Mouse (Mus musculus): Measurements from ENCODE around the gene Arhgef10l. TPM values are rescaled to one million over a fixed set of nuclear protein-coding genes. Genes with fewer than 3 reads are reported as not detected.

Arhgef10l gene
- polyA plus RNA-seq, 1 experiment from 2014 or later, result 5.4 TPM

- Histone ChIP-seq H3K27me3 (replicated peaks; ENCODE audit: control insufficient read depth, insufficient read depth, low read length) (no peaks in the 10 kb centered on the region), H3K4me2 (replicated peaks; ENCODE audit: low read depth) (no peak overlapping the region), H3K36me3 (ENCODE audit: control insufficient read depth, insufficient read depth) (peaks cover 8% of the 10 kb centered on the region; the same call in 1 of the 2 replicates), H3K4me1 (replicated peaks; ENCODE audit: control insufficient read depth, insufficient read depth, low read length) (no peaks in the 10 kb centered on the region), H3K9me3 (ENCODE audit: control insufficient read depth) (no peaks in the 10 kb centered on the region), H3K4me3 (ENCODE audit: low read depth, low read length) (no peak overlapping the region), H3K9ac (ENCODE audit: low read depth, low read length) (no peak overlapping the region), H3K27ac (ENCODE audit: low read depth, low read length) (no peak overlapping the region)
- 85% methylated on average over 14 of the region's 14 CpGs for WGBS
- no peak for TF ChIP-seq CTCF (IDR thresholded peaks at IDR 0.05; ENCODE audit: low read depth)
- ATAC-seq, result no peak
These were observed 136.1 kb downstream of the Arhgef10l start for GRCm38 (mm10) chr4:140529735-140530134.

DNA sequence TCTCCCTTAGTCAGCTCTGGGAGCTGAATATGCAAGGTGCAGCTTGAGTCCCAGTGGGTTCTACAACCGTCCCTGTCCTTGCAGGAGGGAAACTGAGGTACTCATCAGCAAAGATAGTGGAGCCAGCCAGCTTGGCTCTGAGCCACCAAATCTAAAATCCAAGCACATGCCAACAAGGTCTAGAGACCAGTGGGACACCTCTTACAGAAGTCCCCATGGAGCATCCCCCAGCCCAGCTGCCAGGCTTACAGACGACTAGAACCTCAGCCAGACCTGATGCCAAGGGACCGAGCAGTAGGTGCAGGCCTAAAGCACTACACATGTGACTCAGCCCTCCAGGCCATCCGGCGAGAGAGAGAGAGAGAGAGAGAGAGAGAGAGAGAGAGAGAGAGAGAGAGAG is 137.4 kb downstream of the Arhgef10l start:
- ATAC-seq, result no peak
- WGBS, result 76% methylated on average over 4 of the region's 5 CpGs
- Histone ChIP-seq H3K36me3 (ENCODE audit: control insufficient read depth, insufficient read depth) (0 out of 2 replicates have a peak, but pooled peaks cover 4% of the 10 kb centered on the region), H3K9me3 (ENCODE audit: control insufficient read depth) (no peaks in the 10 kb centered on the region), H3K27ac (ENCODE audit: low read depth, low read length) (no peak overlapping the region), H3K27me3 (replicated peaks; ENCODE audit: control insufficient read depth, insufficient read depth, low read length) (no peaks in the 10 kb centered on the region), H3K4me3 (ENCODE audit: low read depth, low read length) (no peak overlapping the region), H3K4me2 (replicated peaks; ENCODE audit: low read depth) (no peak overlapping the region), H3K9ac (ENCODE audit: low read depth, low read length) (no peak overlapping the region), H3K4me1 (replicated peaks; ENCODE audit: control insufficient read depth, insufficient read depth, low read length) (no peaks in the 10 kb centered on the region)
- no peak for TF ChIP-seq CTCF (IDR thresholded peaks at IDR 0.05; ENCODE audit: low read depth)

- Histone ChIP-seq H3K36me3 (ENCODE audit: control insufficient read depth, insufficient read depth) (peaks cover 9% of the 10 kb centered on the region; the same call in 1 of the 2 replicates), H3K4me1 (replicated peaks; ENCODE audit: control insufficient read depth, insufficient read depth, low read length) (no peaks in the 10 kb centered on the region), H3K27ac (ENCODE audit: low read depth, low read length) (no peak overlapping the region), H3K9ac (ENCODE audit: low read depth, low read length) (no peak overlapping the region), H3K4me3 (ENCODE audit: low read depth, low read length) (no peak overlapping the region), H3K27me3 (replicated peaks; ENCODE audit: control insufficient read depth, insufficient read depth, low read length) (no peaks in the 10 kb centered on the region), H3K9me3 (ENCODE audit: control insufficient read depth) (no peaks in the 10 kb centered on the region), H3K4me2 (replicated peaks; ENCODE audit: low read depth) (no peak overlapping the region)
- ATAC-seq, result no peak
- 61% methylated on average over 10 of the region's 10 CpGs for WGBS
- no peak for TF ChIP-seq CTCF (IDR thresholded peaks at IDR 0.05; ENCODE audit: low read depth)
These were observed 140.1 kb downstream of the Arhgef10l start for GRCm38 (mm10) chr4:140525674-140526177.

- H3K27ac ChIP-seq (ENCODE audit: low read depth, low read length), result no peak overlapping the region
- H3K9ac ChIP-seq (ENCODE audit: low read depth, low read length), result no peak overlapping the region
- no peak for ATAC-seq
- no peak for TF ChIP-seq CTCF (IDR thresholded peaks at IDR 0.05; ENCODE audit: low read depth)
- H3K9me3 ChIP-seq (ENCODE audit: control insufficient read depth), result no peaks in the 10 kb centered on the region
- H3K4me2 ChIP-seq (replicated peaks; ENCODE audit: low read depth), result no peak overlapping the region
- no peak overlapping the region for H3K4me3 ChIP-seq (ENCODE audit: low read depth, low read length)
- 75% methylated on average over 13 of the region's 13 CpGs for WGBS
- peaks cover 16% of the 10 kb centered on the region; the same call in 1 of the 2 replicates for H3K36me3 ChIP-seq (ENCODE audit: control insufficient read depth, insufficient read depth)
- H3K4me1 ChIP-seq (replicated peaks; ENCODE audit: control insufficient read depth, insufficient read depth, low read length), result no peaks in the 10 kb centered on the region
- no peaks in the 10 kb centered on the region for H3K27me3 ChIP-seq (replicated peaks; ENCODE audit: control insufficient read depth, insufficient read depth, low read length)
These were observed 140.9 kb downstream of the Arhgef10l start for GRCm38 (mm10) chr4:140524927-140525326.

DNA sequence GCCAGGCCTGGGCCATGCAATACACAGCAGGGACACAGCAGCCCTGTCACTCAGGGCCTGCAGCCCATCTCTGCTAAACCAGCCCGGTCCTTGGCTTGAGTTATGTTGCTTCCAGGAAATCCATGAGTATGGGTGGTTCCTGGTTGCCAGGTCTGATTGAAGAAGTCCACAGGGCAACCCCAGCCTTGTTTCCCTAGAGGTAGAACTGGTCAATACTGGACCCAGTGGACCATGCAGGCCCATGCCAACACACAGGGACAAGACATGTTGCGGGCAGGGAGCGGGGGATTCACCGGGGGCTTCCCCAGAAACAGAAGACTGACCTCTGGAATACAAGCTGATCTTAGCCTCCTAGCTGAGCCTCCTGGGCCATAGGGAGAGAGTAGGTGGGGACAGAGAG is 142.9 kb downstream of the Arhgef10l start:
- H3K27me3 ChIP-seq (replicated peaks; ENCODE audit: control insufficient read depth, insufficient read depth, low read length), result no peaks in the 10 kb centered on the region
- no peak overlapping the region for H3K9ac ChIP-seq (ENCODE audit: low read depth, low read length)
- H3K9me3 ChIP-seq (ENCODE audit: control insufficient read depth), result no peaks in the 10 kb centered on the region
- no peak for TF ChIP-seq CTCF (IDR thresholded peaks at IDR 0.05; ENCODE audit: low read depth)
- peaks cover 28% of the 10 kb centered on the region; the same call in 1 of the 2 replicates for H3K36me3 ChIP-seq (ENCODE audit: control insufficient read depth, insufficient read depth)
- no peak overlapping the region for H3K27ac ChIP-seq (ENCODE audit: low read depth, low read length)
- H3K4me3 ChIP-seq (ENCODE audit: low read depth, low read length), result no peak overlapping the region
- H3K4me1 ChIP-seq (replicated peaks; ENCODE audit: control insufficient read depth, insufficient read depth, low read length), result no peaks in the 10 kb centered on the region
- no peak overlapping the region for H3K4me2 ChIP-seq (replicated peaks; ENCODE audit: low read depth)
- WGBS, result 88% methylated on average over 4 of the region's 4 CpGs
- no peak for ATAC-seq

GRCm38 (mm10) chr4:140520719-140521118 is 145.1 kb downstream of the Arhgef10l start:
- Histone ChIP-seq H3K27ac (ENCODE audit: low read depth, low read length) (no peak overlapping the region), H3K4me1 (replicated peaks; ENCODE audit: control insufficient read depth, insufficient read depth, low read length) (no peaks in the 10 kb centered on the region), H3K36me3 (ENCODE audit: control insufficient read depth, insufficient read depth) (peaks cover 32% of the 10 kb centered on the region; the same call in 1 of the 2 replicates), H3K4me3 (ENCODE audit: low read depth, low read length) (no peak overlapping the region), H3K9me3 (ENCODE audit: control insufficient read depth) (no peaks in the 10 kb centered on the region), H3K27me3 (replicated peaks; ENCODE audit: control insufficient read depth, insufficient read depth, low read length) (no peaks in the 10 kb centered on the region), H3K4me2 (replicated peaks; ENCODE audit: low read depth) (no peak overlapping the region), H3K9ac (ENCODE audit: low read depth, low read length) (no peak overlapping the region)
- no peak for ATAC-seq
- WGBS, result 95% methylated on average over 9 of the region's 9 CpGs
- no peak for TF ChIP-seq CTCF (IDR thresholded peaks at IDR 0.05; ENCODE audit: low read depth)

- ATAC-seq, result no peak
- 51% methylated on average over 4 of the region's 4 CpGs for WGBS
These were observed 152.0 kb downstream of the Arhgef10l start for GRCm38 (mm10) chr4:140513797-140514196.

More at GRCm38 (mm10) chr4:140513797-140514196, 152.0 kb downstream of the Arhgef10l start:
- TF ChIP-seq CTCF (IDR thresholded peaks at IDR 0.05; ENCODE audit: low read depth), result no peak
- Histone ChIP-seq H3K4me3 (ENCODE audit: low read depth, low read length) (no peak overlapping the region), H3K27me3 (replicated peaks; ENCODE audit: control insufficient read depth, insufficient read depth, low read length) (no peaks in the 10 kb centered on the region), H3K9ac (ENCODE audit: low read depth, low read length) (no peak overlapping the region), H3K4me1 (replicated peaks; ENCODE audit: control insufficient read depth, insufficient read depth, low read length) (no peaks in the 10 kb centered on the region), H3K36me3 (ENCODE audit: control insufficient read depth, insufficient read depth) (peaks cover 25% of the 10 kb centered on the region), H3K9me3 (ENCODE audit: control insufficient read depth) (no peaks in the 10 kb centered on the region), H3K27ac (ENCODE audit: low read depth, low read length) (no peak overlapping the region), H3K4me2 (replicated peaks; ENCODE audit: low read depth) (no peak overlapping the region)
